Mouse (Mus musculus) stomach, postnatal 0 days (tissue): Measurements from ENCODE around the gene Gm43720. TPM values are rescaled to one million over a fixed set of nuclear protein-coding genes. Genes with fewer than 3 reads are reported as not detected.

Experiments used
- ATAC-seq: fragments of 200-750 bp; cut with Nextera tagmentation; 2 replicates; pipeline ENCODE4 v1.8.0; 2017; ENCODE audit not compliant: low FRiP score, low TSS enrichment
- DNase-seq: peaks from one replicate; pipeline ENCODE4 v3.0.0-alpha.2; 2016; ENCODE audit warnings: low spot score
- H3K27ac ChIP-seq: fragments of 300-500 bp; sonication (generic); replicated peaks from 2 replicates; pipeline ENCODE4 v1.5.1; 2014; ENCODE audit warnings: mild to moderate bottlenecking, control low read depth
- H3K27me3 ChIP-seq: fragments of 300-500 bp; sonication (generic); 2 replicates; pipeline ENCODE4 v1.6.1; 2014; ENCODE audit warnings: low read length; ENCODE audit not compliant: control insufficient read depth, insufficient read depth
- H3K36me3 ChIP-seq: fragments of 300-500 bp; sonication (generic); 2 replicates; pipeline ENCODE4 v1.6.1; 2014; ENCODE audit warnings: low read length, mixed read lengths; ENCODE audit not compliant: control insufficient read depth, insufficient read depth
- H3K4me1 ChIP-seq: fragments of 300-500 bp; sonication (generic); replicated peaks from 2 replicates; pipeline ENCODE4 v1.6.1; 2014; ENCODE audit warnings: antibody characterized with exemption; ENCODE audit not compliant: control insufficient read depth, insufficient read depth
- H3K4me2 ChIP-seq: fragments of 300-500 bp; sonication (generic); replicated peaks from 2 replicates; pipeline ENCODE4 v1.6.1; 2014; ENCODE audit warnings: low read depth, mild to moderate bottlenecking, control low read depth, moderate library complexity
- H3K4me3 ChIP-seq: fragments of 300-500 bp; sonication (generic); 2 replicates; pipeline ENCODE4 v1.5.1; 2014; ENCODE audit warnings: low read depth, low read length, control low read depth
- H3K9ac ChIP-seq: fragments of 300-500 bp; sonication (generic); 2 replicates; pipeline ENCODE4 v1.6.1; 2014; ENCODE audit warnings: mild to moderate bottlenecking, low read length, control low read depth, mixed read lengths
- H3K9me3 ChIP-seq: fragments of 300-500 bp; sonication (generic); 2 replicates; pipeline ENCODE4 v1.6.1; 2016; ENCODE audit warnings: low read length; ENCODE audit not compliant: control insufficient read depth
- CTCF ChIP-seq: IDR thresholded peaks from 2 replicates; pipeline ENCODE4 v1.5.1; 2016; ENCODE audit warnings: antibody characterized with exemption, low read depth, mild to moderate bottlenecking, moderate library complexity
- EP300 ChIP-seq: optimal IDR thresholded peaks from 2 replicates; pipeline ENCODE3; 2016; ENCODE audit warnings: antibody characterized with exemption
- WGBS: fragments of 180-500 bp; shearing (Covaris S2); extraction: QIAGEN DNeasy Blood & Tissue Kit; methylation state at CpG from one replicate; pipeline ENCODE4 v1.1.7; 2014; 5-methylcytosine and 5-hydroxymethylcytosine counted together
- polyA plus RNA-seq: library from polyadenylated mRNA; unstranded; fragments of >200 nt; fragmentation: Nextera tagmentation; extraction: Ambion mirVana; gene quantifications from 2 replicates; pipeline ENCODE4 v1.2.1, GENCODE M21; 2015

Gm43720 gene
- polyA plus RNA-seq, 1 experiment from 2014 or later: 0.17 TPM

DNA sequence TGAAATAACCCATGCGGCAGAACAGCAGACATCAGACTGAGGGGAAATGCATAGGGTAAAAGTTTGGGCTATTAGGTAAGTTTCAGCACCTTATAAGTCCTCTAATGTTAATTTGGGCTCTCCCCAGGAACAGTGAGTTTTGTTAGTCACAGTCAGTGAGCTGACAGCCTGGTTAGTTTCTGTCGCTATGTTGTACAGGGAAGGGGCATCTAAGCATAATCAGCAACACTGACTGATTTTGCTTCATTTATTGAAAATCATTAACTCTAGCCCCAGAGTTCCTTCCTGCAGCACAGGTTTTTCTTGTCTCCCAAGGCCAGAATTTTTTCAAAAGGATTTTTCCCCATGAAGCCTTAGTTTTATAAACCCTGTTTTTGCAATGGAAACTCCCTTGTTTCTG lies 46.0 kb downstream of the Gm43720 start:
- TF ChIP-seq CTCF (no peak), EP300 (no peak)
- WGBS: 63% methylated on average over 2 of the region's 2 CpGs
- Histone ChIP-seq H3K9ac (no peak overlapping the region), H3K27me3 (no peaks in the 10 kb centered on the region), H3K4me1 (no peaks in the 10 kb centered on the region), H3K27ac (no peak overlapping the region), H3K4me2 (no peak overlapping the region), H3K36me3 (no peaks in the 10 kb centered on the region), H3K9me3 (no peaks in the 10 kb centered on the region), H3K4me3 (no peak overlapping the region)
- no peak for ATAC-seq
- DNase-seq: no peak

DNA sequence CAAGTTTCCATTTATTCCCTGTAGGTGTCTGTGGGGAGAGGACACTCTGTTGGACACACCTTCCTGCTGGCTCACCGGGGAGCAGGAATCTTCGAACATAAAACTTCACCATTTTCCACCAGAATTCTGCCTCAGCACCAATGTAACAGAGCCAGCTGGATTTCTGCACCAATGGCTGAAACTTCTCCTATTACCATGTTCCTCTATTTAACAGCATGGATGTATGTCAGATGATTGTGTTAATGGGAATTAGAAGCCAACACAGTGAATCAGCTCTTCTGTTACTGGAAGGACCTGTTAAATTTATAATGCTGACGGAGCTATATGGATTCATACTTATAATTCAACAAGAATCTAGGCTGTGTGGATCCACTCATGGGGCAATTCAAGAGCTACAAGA lies 50.2 kb downstream of the Gm43720 start:
- H3K9me3 ChIP-seq: no peaks in the 10 kb centered on the region
- 85% methylated on average over 3 of the region's 3 CpGs for WGBS
- ATAC-seq (no peak), DNase-seq (no peak)
- no peak overlapping the region for H3K9ac ChIP-seq
- H3K4me1 ChIP-seq: no peaks in the 10 kb centered on the region
- H3K4me3 ChIP-seq: no peak overlapping the region
- H3K4me2 ChIP-seq: no peak overlapping the region
- no peak for TF ChIP-seq CTCF
- TF ChIP-seq EP300: no peak
- H3K36me3 ChIP-seq: no peaks in the 10 kb centered on the region
- no peak overlapping the region for H3K27ac ChIP-seq
- H3K27me3 ChIP-seq: no peaks in the 10 kb centered on the region

DNA sequence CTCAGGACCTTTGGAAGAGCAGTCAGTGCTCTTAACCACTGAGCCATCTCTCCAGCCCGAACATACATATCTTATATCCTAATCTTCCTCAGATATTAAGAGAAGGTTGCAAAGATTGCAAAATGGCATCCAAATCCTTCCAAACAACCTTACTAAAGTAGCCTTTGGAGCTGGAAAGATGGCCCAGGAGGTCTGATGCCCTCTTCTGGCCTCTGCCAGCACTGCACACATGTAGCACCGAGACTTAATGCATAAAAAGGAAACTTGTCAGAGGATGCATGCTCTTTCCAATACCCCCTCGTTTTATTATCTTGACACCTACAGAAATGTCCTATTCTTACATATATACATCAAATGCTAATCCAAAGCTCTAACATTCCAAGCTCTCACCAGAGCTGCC lies 51.7 kb downstream of the Gm43720 start:
- Histone ChIP-seq H3K27me3 (no peaks in the 10 kb centered on the region), H3K27ac (no peak overlapping the region), H3K9me3 (no peaks in the 10 kb centered on the region), H3K4me2 (no peak overlapping the region), H3K36me3 (no peaks in the 10 kb centered on the region), H3K4me3 (no peak overlapping the region), H3K9ac (no peak overlapping the region), H3K4me1 (no peaks in the 10 kb centered on the region)
- DNase-seq (peak; percentile 25), ATAC-seq (no peak)
- TF ChIP-seq CTCF: peak; percentile 62
- no peak for TF ChIP-seq EP300
- 61% methylated on average over 3 of the region's 3 CpGs for WGBS

DNA sequence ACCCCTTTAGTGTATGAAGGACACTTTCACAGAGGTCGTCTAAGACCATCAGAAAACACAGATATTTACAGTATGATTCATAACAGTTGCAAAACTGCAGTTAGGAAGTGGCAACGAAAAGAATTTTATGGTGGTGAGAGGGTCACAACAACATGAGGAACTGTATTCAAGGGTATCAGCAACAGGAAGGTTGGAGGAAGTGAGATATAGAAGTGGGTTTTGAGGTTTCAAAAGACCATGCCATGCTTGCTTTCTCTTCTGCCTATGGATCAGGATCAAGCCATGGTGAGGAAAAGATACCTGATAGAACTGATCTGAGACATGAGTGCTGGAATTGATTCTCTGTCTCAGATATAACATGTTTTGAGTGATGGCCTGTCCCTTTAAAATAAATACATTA lies 52.4 kb downstream of the Gm43720 start:
- H3K27me3 ChIP-seq: no peaks in the 10 kb centered on the region
- no peak overlapping the region for H3K27ac ChIP-seq
- 60% methylated on average over 2 of the region's 2 CpGs for WGBS
- H3K4me1 ChIP-seq: no peaks in the 10 kb centered on the region
- no peak for DNase-seq
- no peak for ATAC-seq
- no peak for TF ChIP-seq CTCF
- TF ChIP-seq EP300: no peak
- no peaks in the 10 kb centered on the region for H3K36me3 ChIP-seq
- no peak overlapping the region for H3K9ac ChIP-seq
- H3K4me2 ChIP-seq: no peak overlapping the region
- no peak overlapping the region for H3K4me3 ChIP-seq
- H3K9me3 ChIP-seq: no peaks in the 10 kb centered on the region

DNA sequence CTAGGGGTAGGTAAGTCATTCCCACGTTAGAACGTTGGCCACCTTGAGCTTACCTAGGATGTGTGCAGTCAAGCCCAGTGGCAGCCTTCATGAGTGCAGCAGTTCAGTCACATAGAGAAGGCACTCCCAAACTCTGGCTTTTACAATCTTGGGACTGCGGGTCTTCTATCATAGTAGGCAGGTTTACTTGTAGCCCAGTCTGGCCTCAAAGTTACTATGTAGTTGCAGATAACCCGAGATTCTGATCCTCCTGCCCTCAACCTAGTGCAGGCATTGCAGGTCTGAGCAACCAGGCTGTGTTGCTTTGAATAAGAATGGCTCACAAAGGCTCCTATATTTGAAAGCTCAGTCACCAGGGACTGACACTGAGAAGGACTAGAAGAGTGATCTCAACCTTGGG lies 53.3 kb downstream of the Gm43720 start:
- Histone ChIP-seq H3K4me1 (no peaks in the 10 kb centered on the region), H3K27me3 (no peaks in the 10 kb centered on the region), H3K9me3 (no peaks in the 10 kb centered on the region), H3K4me3 (no peak overlapping the region), H3K9ac (no peak overlapping the region), H3K36me3 (no peaks in the 10 kb centered on the region), H3K27ac (no peak overlapping the region), H3K4me2 (no peak overlapping the region)
- 63% methylated on average over 4 of the region's 4 CpGs for WGBS
- TF ChIP-seq CTCF (no peak), EP300 (no peak)
- ATAC-seq (no peak), DNase-seq (no peak)

GRCm38 (mm10) chr5:138225700-138226099 lies 54.1 kb downstream of the Gm43720 start, which contains the start of gene Nxpe5:
Gene Nxpe5 (plus strand): TSS chr5:138225898.
- no peaks in the 10 kb centered on the region for H3K4me1 ChIP-seq
- no peak within 1 kb of the TSS for H3K27ac ChIP-seq
- no peak for ATAC-seq
- no peaks in the 10 kb centered on the region for H3K9me3 ChIP-seq
- H3K4me2 ChIP-seq: no peak within 1 kb of the TSS
- no peaks in the 10 kb centered on the region for H3K36me3 ChIP-seq
- no peak within 1 kb of the TSS for H3K9ac ChIP-seq
- TF ChIP-seq CTCF: no peak
- H3K27me3 ChIP-seq: no peaks in the 10 kb centered on the region
- 43% methylated on average over 2 of the region's 2 CpGs for WGBS
- H3K4me3 ChIP-seq: no peak within 1 kb of the TSS
- no peak for DNase-seq
